Mouse (Mus musculus) heart, postnatal 0 days (tissue): Measurements from ENCODE around the gene Gm49318. TPM values are rescaled to one million over a fixed set of nuclear protein-coding genes. Genes with fewer than 3 reads are reported as not detected.

Experiments used
- ATAC-seq: fragments of 200-750 bp; cut with Nextera tagmentation; 2 replicates; pipeline ENCODE4 v1.8.0; 2017; ENCODE audit warnings: low read depth, moderate number of reproducible peaks, moderate library complexity; ENCODE audit not compliant: insufficient read depth
- DNase-seq: peaks from one replicate; pipeline ENCODE4 v3.0.0-alpha.2; 2016; ENCODE audit warnings: low spot score
- H3K27ac ChIP-seq: fragments of 300-500 bp; sonication (generic); 2 replicates; pipeline ENCODE4 v1.5.1; 2014; ENCODE audit warnings: low read depth, mild to moderate bottlenecking
- H3K27me3 ChIP-seq: fragments of 300-500 bp; sonication (generic); 2 replicates; pipeline ENCODE4 v1.6.1; 2014; ENCODE audit warnings: low read length, mixed read lengths; ENCODE audit not compliant: control insufficient read depth, insufficient read depth
- H3K36me3 ChIP-seq: fragments of 300-500 bp; sonication (generic); replicated peaks from 2 replicates; pipeline ENCODE4 v1.6.1; 2014; ENCODE audit warnings: low read length, mixed read lengths; ENCODE audit not compliant: control insufficient read depth, insufficient read depth
- H3K4me1 ChIP-seq: fragments of 300-500 bp; sonication (generic); 2 replicates; pipeline ENCODE4 v1.6.1; 2014; ENCODE audit warnings: antibody characterized with exemption; ENCODE audit not compliant: control insufficient read depth, insufficient read depth
- H3K4me2 ChIP-seq: fragments of 300-500 bp; sonication (generic); 2 replicates; pipeline ENCODE4 v1.6.1; 2014; ENCODE audit warnings: low read depth, mild to moderate bottlenecking, low read length, moderate library complexity
- H3K4me3 ChIP-seq: fragments of 300-500 bp; sonication (generic); 2 replicates; pipeline ENCODE4 v1.5.1; 2014; ENCODE audit warnings: low read depth, low read length
- H3K9ac ChIP-seq: fragments of 300-500 bp; sonication (generic); replicated peaks from 2 replicates; pipeline ENCODE4 v1.6.1; 2014; ENCODE audit warnings: low read depth, low read length, mixed read lengths
- H3K9me3 ChIP-seq: fragments of 300-500 bp; sonication (generic); replicated peaks from 2 replicates; pipeline ENCODE4 v1.6.1; 2016; ENCODE audit warnings: low read length; ENCODE audit not compliant: control insufficient read depth
- CTCF ChIP-seq: IDR thresholded peaks from 2 replicates; pipeline ENCODE4 v1.5.1; 2016; ENCODE audit warnings: antibody characterized with exemption, control low read depth, low read depth
- EP300 ChIP-seq: IDR thresholded peaks from 2 replicates; pipeline ENCODE4 v1.6.1; 2016; ENCODE audit warnings: antibody characterized with exemption, low read depth
- WGBS: fragments of 180-500 bp; shearing (Covaris S2); extraction: QIAGEN DNeasy Blood & Tissue Kit; methylation state at CpG from one replicate; pipeline ENCODE4 v1.1.7; 2014; 5-methylcytosine and 5-hydroxymethylcytosine counted together
- polyA plus RNA-seq: library from polyadenylated mRNA; unstranded; fragments of >200 nt; fragmentation: Nextera tagmentation; extraction: Ambion mirVana; gene quantifications from 2 replicates; pipeline ENCODE4 v1.2.1, GENCODE M21; 2015
- total RNA-seq: library from RNA; depleted of rRNA; stranded (reverse); fragments of >200 nt; gene quantifications from 2 replicates; pipeline ENCODE4 v1.2.3, GENCODE M21; 2014; ENCODE audit warnings: low replicate concordance

Gm49318 gene
- total and polyA plus RNA-seq, 2 experiments from 2014 or later: not detected

GRCm38 (mm10) chr9:22089986-22090385 is 18.9 kb upstream of the Gm49318 start:
- DNase-seq: no peak
- no peak overlapping the region for H3K9ac ChIP-seq
- no peaks in the 10 kb centered on the region for H3K36me3 ChIP-seq
- TF ChIP-seq EP300: no peak
- no peak for TF ChIP-seq CTCF
- 61% methylated on average over 7 of the region's 7 CpGs for whole genome bisulfite sequencing
- peak overlapping the region; percentile 3; the same call in 1 of the 2 replicates for H3K27ac ChIP-seq
- no peaks in the 10 kb centered on the region for H3K27me3 ChIP-seq
- H3K4me2 ChIP-seq: no peak overlapping the region
- H3K4me1 ChIP-seq: 0 out of 2 replicates have a peak, but pooled peaks cover 6% of the 10 kb centered on the region
- H3K4me3 ChIP-seq: no peak overlapping the region
- no peaks in the 10 kb centered on the region for H3K9me3 ChIP-seq
- no peak for ATAC-seq

- ATAC-seq (no peak), DNase-seq (no peak)
- 98% methylated on average over 7 of the region's 7 CpGs for WGBS
- Histone ChIP-seq H3K27ac (no peak overlapping the region), H3K36me3 (no peaks in the 10 kb centered on the region), H3K9me3 (no peaks in the 10 kb centered on the region), H3K27me3 (no peaks in the 10 kb centered on the region), H3K4me3 (no peak overlapping the region), H3K4me2 (no peak overlapping the region), H3K4me1 (peaks cover 9% of the 10 kb centered on the region; the same call in 1 of the 2 replicates), H3K9ac (no peak overlapping the region)
- TF ChIP-seq EP300 (no peak), CTCF (no peak)
Measured at GRCm38 (mm10) chr9:22089281-22089680, 18.2 kb upstream of the Gm49318 start.

- no peak for ATAC-seq
Measured at GRCm38 (mm10) chr9:22087034-22087618, 16.1 kb upstream of the Gm49318 start.

GRCm38 (mm10) chr9:22086012-22086411 is 15.0 kb upstream of the Gm49318 start:
- H3K27ac ChIP-seq: peak overlapping the region; percentile 78
- peak overlapping the region; percentile 77 for H3K9ac ChIP-seq
- peaks cover 9% of the 10 kb centered on the region; the same call in 1 of the 2 replicates for H3K4me1 ChIP-seq
- H3K4me3 ChIP-seq: peak overlapping the region; percentile 88
- ATAC-seq (no peak), DNase-seq (no peak)
- H3K4me2 ChIP-seq: peak overlapping the region; percentile 84
- H3K27me3 ChIP-seq: no peaks in the 10 kb centered on the region
- WGBS: 67% methylated on average over 6 of the region's 6 CpGs
- no peaks in the 10 kb centered on the region for H3K9me3 ChIP-seq
- no peak for TF ChIP-seq CTCF
- no peak for TF ChIP-seq EP300
- 0 out of 2 replicates have a peak, but pooled peaks cover 4% of the 10 kb centered on the region for H3K36me3 ChIP-seq

More at GRCm38 (mm10) chr9:22087034-22087618, 16.1 kb upstream of the Gm49318 start:
- H3K4me1 ChIP-seq: peaks cover 9% of the 10 kb centered on the region; the same call in 1 of the 2 replicates
- no peak overlapping the region for H3K4me2 ChIP-seq
- no peak for DNase-seq
- TF ChIP-seq CTCF (no peak), EP300 (no peak)
- WGBS: 85% methylated on average over 2 of the region's 2 CpGs
- H3K27me3 ChIP-seq: no peaks in the 10 kb centered on the region
- 0 out of 2 replicates have a peak, but pooled peaks cover 4% of the 10 kb centered on the region for H3K36me3 ChIP-seq
- H3K27ac ChIP-seq: no peak overlapping the region
- H3K9me3 ChIP-seq: no peaks in the 10 kb centered on the region
- H3K9ac ChIP-seq: no peak overlapping the region
- no peak overlapping the region for H3K4me3 ChIP-seq

- peak within 1 kb of the TSS; percentile 77 for H3K9ac ChIP-seq
- DNase-seq (peak; percentile 97), ATAC-seq (peak; percentile 98)
- H3K4me2 ChIP-seq: peak within 1 kb of the TSS; percentile 84
- H3K27ac ChIP-seq: peak within 1 kb of the TSS; percentile 78
- H3K36me3 ChIP-seq: 0 out of 2 replicates have a peak, but pooled peaks cover 4% of the 10 kb centered on the region
- peaks cover 9% of the 10 kb centered on the region; the same call in 1 of the 2 replicates for H3K4me1 ChIP-seq
- under 1% methylated on average over 48 of the region's 48 CpGs for WGBS
- TF ChIP-seq EP300: no peak
- no peak for TF ChIP-seq CTCF
- H3K9me3 ChIP-seq: no peaks in the 10 kb centered on the region
- H3K4me3 ChIP-seq: peak within 1 kb of the TSS; percentile 88
- no peaks in the 10 kb centered on the region for H3K27me3 ChIP-seq
Measured at GRCm38 (mm10) chr9:22085022-22085834, 14.2 kb upstream of the Gm49318 start, which contains the start of gene Ecsit. Ecsit (minus strand) TSS chr9:22085438.
